Mouse (Mus musculus) embryonic facial prominence, embryonic 11.5 days (tissue): ENCODE results near the gene Dpysl5. TPM values are rescaled to one million over a fixed set of nuclear protein-coding genes. Genes with fewer than 3 reads are reported as not detected.

Experiments used
- ATAC-seq: fragments of 200-750 bp; cut with Nextera tagmentation; replicated peaks from 2 replicates; pipeline ENCODE4 v1.8.0; 2017; ENCODE audit warnings: low read depth; ENCODE audit not compliant: insufficient number of reproducible peaks, low FRiP score, low TSS enrichment
- DNase-seq: peaks from one replicate; pipeline ENCODE4 v3.0.0-alpha.2; 2015; ENCODE audit warnings: low spot score
- H3K27ac ChIP-seq: fragments of 300-500 bp; sonication (generic); replicated peaks from 2 replicates; pipeline ENCODE4 v1.5.1; 2014; ENCODE audit warnings: mild to moderate bottlenecking, low read depth, low read length, control low read depth
- H3K27me3 ChIP-seq: fragments of 300-500 bp; sonication (generic); 2 replicates; pipeline ENCODE4 v1.6.1; 2014; ENCODE audit warnings: mild to moderate bottlenecking, low read length, moderate library complexity, mixed read lengths; ENCODE audit not compliant: control insufficient read depth, insufficient read depth
- H3K36me3 ChIP-seq: fragments of 300-500 bp; sonication (generic); replicated peaks from 2 replicates; pipeline ENCODE4 v1.6.1; 2014; ENCODE audit warnings: low read depth, mild to moderate bottlenecking, low read length, moderate library complexity, mixed read lengths; ENCODE audit not compliant: control insufficient read depth, insufficient read depth
- H3K4me1 ChIP-seq: fragments of 300-500 bp; sonication (generic); 2 replicates; pipeline ENCODE4 v1.6.1; 2014; ENCODE audit warnings: low read length, mixed read lengths; ENCODE audit not compliant: control insufficient read depth, insufficient read depth
- H3K4me2 ChIP-seq: fragments of 300-500 bp; sonication (generic); 2 replicates; pipeline ENCODE4 v1.6.1; 2014; ENCODE audit warnings: low read depth, mild to moderate bottlenecking, control low read depth, low read length, moderate library complexity
- H3K4me3 ChIP-seq: fragments of 300-500 bp; sonication (generic); 2 replicates; pipeline ENCODE4 v1.5.1; 2014; ENCODE audit warnings: low read depth, low read length, control low read depth
- H3K9ac ChIP-seq: fragments of 300-500 bp; sonication (generic); replicated peaks from 2 replicates; pipeline ENCODE4 v1.6.1; 2014; ENCODE audit warnings: mild to moderate bottlenecking, control low read depth, low read length
- H3K9me3 ChIP-seq: fragments of 300-500 bp; sonication (generic); replicated peaks from 2 replicates; pipeline ENCODE4 v1.6.1; 2016; ENCODE audit warnings: mild to moderate bottlenecking, low read length, inconsistent platforms, mixed read lengths; ENCODE audit not compliant: control insufficient read depth
- WGBS: fragments of 180-500 bp; shearing (Covaris S2); extraction: QIAGEN DNeasy Blood & Tissue Kit; methylation state at CpG from one replicate; pipeline ENCODE4 v1.1.7; 2014; 5-methylcytosine and 5-hydroxymethylcytosine counted together
- polyA plus RNA-seq: library from polyadenylated mRNA; unstranded; fragments of >200 nt; fragmentation: Nextera tagmentation; extraction: Ambion mirVana; gene quantifications from 2 replicates; pipeline ENCODE4 v1.2.1, GENCODE M21; 2014

The Dpysl5 gene
- polyA plus RNA-seq, 1 experiment from 2014 or later: 17.6 TPM

GRCm38 (mm10) chr5:30726151-30726693, 14.9 kb downstream of the Dpysl5 start:
- Histone ChIP-seq H3K9ac (no peak overlapping the region), H3K9me3 (no peaks in the 10 kb centered on the region), H3K27ac (no peak overlapping the region), H3K4me1 (no peaks in the 10 kb centered on the region), H3K27me3 (no peaks in the 10 kb centered on the region), H3K4me2 (no peak overlapping the region), H3K36me3 (no peaks in the 10 kb centered on the region), H3K4me3 (no peak overlapping the region)
- no peak for ATAC-seq
- WGBS: 91% methylated on average over 5 of the region's 5 CpGs
- no peak for DNase-seq

DNA sequence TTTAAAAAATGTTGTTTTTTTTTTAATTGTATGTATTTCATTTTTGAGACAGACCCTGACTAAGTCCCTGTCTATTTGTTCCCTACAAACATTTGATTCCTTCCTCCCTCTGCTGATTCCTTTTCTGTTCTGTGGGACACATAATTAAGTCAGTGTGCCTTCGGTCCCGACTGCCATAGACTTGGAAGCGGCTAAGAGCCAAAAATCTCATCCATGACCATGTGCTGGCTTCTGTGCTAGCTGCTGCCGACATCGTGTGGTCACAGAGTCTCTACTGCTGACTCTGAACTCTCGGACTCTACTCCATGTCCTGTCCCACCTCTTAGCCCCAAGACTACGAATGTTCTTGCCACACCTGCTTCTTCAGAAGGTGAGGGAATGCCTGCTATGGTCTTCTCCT, 21.1 kb downstream of the Dpysl5 start:
- DNase-seq (no peak), ATAC-seq (no peak)
- no peak overlapping the region for H3K27ac ChIP-seq
- H3K9me3 ChIP-seq: no peaks in the 10 kb centered on the region
- H3K27me3 ChIP-seq: no peaks in the 10 kb centered on the region
- H3K4me3 ChIP-seq: no peak overlapping the region
- H3K9ac ChIP-seq: no peak overlapping the region
- no peak overlapping the region for H3K4me2 ChIP-seq
- 91% methylated on average over 7 of the region's 7 CpGs for WGBS
- no peaks in the 10 kb centered on the region for H3K36me3 ChIP-seq
- no peaks in the 10 kb centered on the region for H3K4me1 ChIP-seq

DNA sequence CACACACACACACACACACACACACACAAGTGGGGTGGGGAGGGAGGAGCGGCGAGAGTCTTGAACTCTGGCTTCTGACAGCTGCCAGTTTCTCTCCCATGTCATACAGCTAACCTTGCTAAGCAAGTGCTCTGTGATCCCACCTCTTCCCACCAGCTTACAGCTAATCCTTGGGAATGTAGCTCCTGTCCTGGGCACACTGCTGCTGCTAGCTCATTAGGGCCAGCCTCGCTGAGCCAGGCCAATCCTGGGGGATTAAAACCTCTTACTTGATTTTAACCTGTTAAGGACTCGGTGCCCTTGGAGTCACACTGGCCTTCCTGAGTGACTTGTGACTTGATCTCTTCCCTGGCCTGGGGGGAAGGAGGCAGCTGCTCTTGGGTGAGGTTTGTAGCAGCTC, 23.3 kb downstream of the Dpysl5 start:
- WGBS: 30% methylated on average over 4 of the region's 4 CpGs
- Histone ChIP-seq H3K4me3 (no peak overlapping the region), H3K4me1 (no peaks in the 10 kb centered on the region), H3K9me3 (no peaks in the 10 kb centered on the region), H3K27ac (no peak overlapping the region), H3K27me3 (no peaks in the 10 kb centered on the region), H3K4me2 (no peak overlapping the region), H3K9ac (no peak overlapping the region), H3K36me3 (no peaks in the 10 kb centered on the region)
- ATAC-seq: no peak
- DNase-seq: no peak

GRCm38 (mm10) chr5:30738127-30738828, 26.9 kb downstream of the Dpysl5 start:
- no peak overlapping the region for H3K4me3 ChIP-seq
- no peaks in the 10 kb centered on the region for H3K27me3 ChIP-seq
- H3K4me1 ChIP-seq: no peaks in the 10 kb centered on the region
- ATAC-seq (no peak; the same call in 1 of the 2 replicates), DNase-seq (peak; percentile 15)
- WGBS: 46% methylated on average over 10 of the region's 10 CpGs
- no peak overlapping the region for H3K27ac ChIP-seq
- H3K9ac ChIP-seq: no peak overlapping the region
- no peaks in the 10 kb centered on the region for H3K9me3 ChIP-seq
- H3K4me2 ChIP-seq: no peak overlapping the region
- no peaks in the 10 kb centered on the region for H3K36me3 ChIP-seq

DNA sequence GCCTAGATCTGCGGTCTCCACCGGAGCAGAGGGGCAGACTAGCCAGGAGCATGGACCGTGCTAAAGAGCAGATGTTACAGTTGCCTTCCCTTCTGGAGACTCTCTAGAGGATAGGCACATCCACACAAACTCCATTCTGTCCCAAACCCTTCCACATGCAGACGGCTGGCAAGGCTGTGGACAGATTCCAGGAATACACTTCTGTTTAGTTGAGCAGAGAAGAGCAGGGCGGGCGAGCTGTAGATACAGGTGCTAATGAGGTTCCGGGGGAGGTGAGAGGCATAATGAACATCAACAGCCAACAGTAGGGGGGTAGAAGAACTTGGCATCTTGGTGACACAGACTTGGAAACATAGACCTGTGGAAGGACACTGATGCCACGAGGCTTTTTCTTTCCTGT, 28.2 kb downstream of the Dpysl5 start:
- H3K4me2 ChIP-seq: no peak overlapping the region
- no peak for DNase-seq
- H3K36me3 ChIP-seq: no peaks in the 10 kb centered on the region
- H3K4me1 ChIP-seq: no peaks in the 10 kb centered on the region
- H3K27ac ChIP-seq: no peak overlapping the region
- 81% methylated on average over 8 of the region's 8 CpGs for WGBS
- ATAC-seq: 0 out of 2 replicates have a peak, but pooled peaks have one; percentile 48
- H3K4me3 ChIP-seq: no peak overlapping the region
- no peaks in the 10 kb centered on the region for H3K9me3 ChIP-seq
- H3K27me3 ChIP-seq: no peaks in the 10 kb centered on the region
- no peak overlapping the region for H3K9ac ChIP-seq

- no peak for ATAC-seq
- Histone ChIP-seq H3K9me3 (no peaks in the 10 kb centered on the region), H3K36me3 (no peaks in the 10 kb centered on the region), H3K27me3 (no peaks in the 10 kb centered on the region), H3K4me3 (no peak overlapping the region), H3K4me2 (no peak overlapping the region), H3K4me1 (no peaks in the 10 kb centered on the region), H3K27ac (no peak overlapping the region), H3K9ac (no peak overlapping the region)
- no peak for DNase-seq
- WGBS: 79% methylated on average over 12 of the region's 12 CpGs
Observed at GRCm38 (mm10) chr5:30749582-30750311, 38.4 kb downstream of the Dpysl5 start.

- H3K4me2 ChIP-seq: no peak overlapping the region
- H3K9me3 ChIP-seq: no peaks in the 10 kb centered on the region
- H3K4me3 ChIP-seq: no peak overlapping the region
- H3K36me3 ChIP-seq: no peaks in the 10 kb centered on the region
- WGBS: 83% methylated on average over 5 of the region's 5 CpGs
- no peak overlapping the region for H3K9ac ChIP-seq
- no peak overlapping the region for H3K27ac ChIP-seq
- DNase-seq: no peak
- H3K4me1 ChIP-seq: no peaks in the 10 kb centered on the region
- no peak for ATAC-seq
- no peaks in the 10 kb centered on the region for H3K27me3 ChIP-seq
Observed at GRCm38 (mm10) chr5:30751071-30751470, 39.7 kb downstream of the Dpysl5 start.

DNA sequence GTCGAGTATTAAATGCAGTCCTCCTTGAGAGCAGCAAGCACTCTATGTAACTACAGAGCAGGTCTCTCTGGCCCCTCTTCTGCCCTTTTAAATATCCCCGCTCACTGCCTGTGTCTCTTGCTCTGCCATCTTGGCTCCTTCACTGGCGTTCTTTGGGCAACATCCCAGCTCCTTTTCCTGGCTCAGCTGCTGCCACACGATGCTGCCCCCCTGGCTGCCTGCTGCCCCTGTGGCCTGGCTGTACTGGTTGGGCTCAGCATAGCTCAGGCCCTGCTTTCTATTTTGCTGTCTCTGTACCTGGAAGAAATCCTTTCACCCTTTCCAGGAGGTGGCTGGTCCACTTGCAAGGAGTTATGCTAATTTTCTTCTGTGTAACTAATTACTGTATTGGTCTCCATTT, 41.8 kb downstream of the Dpysl5 start:
- no peaks in the 10 kb centered on the region for H3K36me3 ChIP-seq
- no peak overlapping the region for H3K9ac ChIP-seq
- H3K4me1 ChIP-seq: no peaks in the 10 kb centered on the region
- DNase-seq: no peak
- no peaks in the 10 kb centered on the region for H3K27me3 ChIP-seq
- ATAC-seq: no peak
- no peaks in the 10 kb centered on the region for H3K9me3 ChIP-seq
- no peak overlapping the region for H3K4me2 ChIP-seq
- H3K4me3 ChIP-seq: no peak overlapping the region
- 82% methylated on average over 4 of the region's 4 CpGs for WGBS
- no peak overlapping the region for H3K27ac ChIP-seq
